Mouse (Mus musculus) lung, postnatal 0 days (tissue): ENCODE measurements around the gene Ybx2. TPM values are rescaled to one million over a fixed set of nuclear protein-coding genes. Genes with fewer than 3 reads are reported as not detected.
A peak's percentile ranks its signal among the peaks of the same experiment; 100 is the strongest.

ENCODE experiments used
- ATAC-seq: fragments of 200-750 bp; cut with Nextera tagmentation; 2 replicates; pipeline ENCODE4 v1.8.0; 2017; ENCODE audit warnings: moderate library complexity
- DNase-seq: peaks from one replicate; pipeline ENCODE4 v3.0.0-alpha.2; 2016; ENCODE audit warnings: low spot score
- H3K27ac ChIP-seq: fragments of 300-500 bp; sonication (generic); 2 replicates; pipeline ENCODE4 v1.5.1; 2014; ENCODE audit warnings: antibody characterized with exemption, mild to moderate bottlenecking, low read length, mixed read lengths
- H3K27me3 ChIP-seq: fragments of 300-500 bp; sonication (generic); replicated peaks from 2 replicates; pipeline ENCODE4 v1.6.1; 2014; ENCODE audit warnings: low read length, mixed read lengths; ENCODE audit not compliant: insufficient read depth
- H3K36me3 ChIP-seq: fragments of 300-500 bp; sonication (generic); 2 replicates; pipeline ENCODE4 v1.6.1; 2014; ENCODE audit warnings: low read length, mixed read lengths; ENCODE audit not compliant: insufficient read depth
- H3K4me1 ChIP-seq: fragments of 300-500 bp; sonication (generic); 2 replicates; pipeline ENCODE4 v1.6.1; 2014; ENCODE audit warnings: antibody characterized with exemption, low read depth, low read length, mixed read lengths; ENCODE audit not compliant: insufficient read depth
- H3K4me2 ChIP-seq: fragments of 300-500 bp; sonication (generic); replicated peaks from 2 replicates; pipeline ENCODE4 v1.6.1; 2014; ENCODE audit warnings: low read depth, mild to moderate bottlenecking, low read length, moderate library complexity, mixed read lengths
- H3K4me3 ChIP-seq: fragments of 300-500 bp; sonication (generic); 2 replicates; pipeline ENCODE4 v1.5.1; 2014; ENCODE audit warnings: low read depth, low read length
- H3K9ac ChIP-seq: fragments of 300-500 bp; sonication (generic); replicated peaks from 2 replicates; pipeline ENCODE4 v1.6.1; 2014; ENCODE audit warnings: low read depth, mild to moderate bottlenecking
- H3K9me3 ChIP-seq: fragments of 300-500 bp; sonication (generic); 2 replicates; pipeline ENCODE4 v1.6.1; 2016; ENCODE audit warnings: low read length, mixed read lengths
- CTCF ChIP-seq: IDR thresholded peaks from 2 replicates; pipeline ENCODE4 v1.5.1; 2016; ENCODE audit warnings: antibody characterized with exemption, mild to moderate bottlenecking
- EP300 ChIP-seq: IDR thresholded peaks from 2 replicates; pipeline ENCODE4 v1.6.1; 2016; ENCODE audit warnings: antibody characterized with exemption, mild to moderate bottlenecking, control low read depth
- WGBS: fragments of 180-500 bp; shearing (Covaris S2); extraction: QIAGEN DNeasy Blood & Tissue Kit; methylation state at CpG from one replicate; pipeline ENCODE4 v1.1.7; 2014; 5-methylcytosine and 5-hydroxymethylcytosine counted together
- polyA plus RNA-seq: library from polyadenylated mRNA; unstranded; fragments of >200 nt; fragmentation: Nextera tagmentation; extraction: Ambion mirVana; gene quantifications from 2 replicates; pipeline ENCODE4 v1.2.1, GENCODE M21; 2015

Ybx2 gene
- polyA plus RNA-seq, 1 experiment from 2014 or later = 1.1 TPM

GRCm38 (mm10) chr11:69917379-69917948 lies 18.1 kb upstream of the Ybx2 start:
- no peak overlapping the region for H3K4me3 ChIP-seq
- H3K4me1 ChIP-seq = peaks cover 16% of the 10 kb centered on the region; the same call in 1 of the 2 replicates
- no peak overlapping the region for H3K4me2 ChIP-seq
- ATAC-seq = no peak
- no peaks in the 10 kb centered on the region for H3K9me3 ChIP-seq
- WGBS = 82% methylated on average over 8 of the region's 8 CpGs
- no peak for DNase-seq
- H3K36me3 ChIP-seq = peaks cover 30% of the 10 kb centered on the region
- TF ChIP-seq EP300 (no peak), CTCF (no peak)
- H3K9ac ChIP-seq = no peak overlapping the region
- no peak overlapping the region for H3K27ac ChIP-seq
- no peaks in the 10 kb centered on the region for H3K27me3 ChIP-seq

GRCm38 (mm10) chr11:69918118-69918517 lies 17.5 kb upstream of the Ybx2 start:
- peaks cover 30% of the 10 kb centered on the region for H3K36me3 ChIP-seq
- H3K9me3 ChIP-seq = no peaks in the 10 kb centered on the region
- H3K4me3 ChIP-seq = no peak overlapping the region
- no peak overlapping the region for H3K4me2 ChIP-seq
- no peak overlapping the region for H3K9ac ChIP-seq
- ATAC-seq (no peak), DNase-seq (no peak)
- H3K27me3 ChIP-seq = no peaks in the 10 kb centered on the region
- H3K27ac ChIP-seq = no peak overlapping the region
- H3K4me1 ChIP-seq = peaks cover 16% of the 10 kb centered on the region; the same call in 1 of the 2 replicates
- 75% methylated on average over 5 of the region's 5 CpGs for WGBS
- TF ChIP-seq EP300 = no peak

- Histone ChIP-seq H3K4me3 (peak overlapping the region; percentile 92; the same call in 1 of the 2 replicates), H3K4me2 (peak overlapping the region; percentile 99), H3K9me3 (no peaks in the 10 kb centered on the region), H3K9ac (peak overlapping the region; percentile 89; the same call in 1 of the 2 replicates), H3K27ac (peak overlapping the region; percentile 96), H3K36me3 (peaks cover 30% of the 10 kb centered on the region), H3K4me1 (peaks cover 16% of the 10 kb centered on the region; the same call in 1 of the 2 replicates), H3K27me3 (no peaks in the 10 kb centered on the region)
- no peak for DNase-seq
- ATAC-seq = no peak
- 66% methylated on average over 9 of the region's 9 CpGs for WGBS
- TF ChIP-seq EP300 = no peak
- TF ChIP-seq CTCF = no peak
Measured at GRCm38 (mm10) chr11:69919053-69919452, 16.5 kb upstream of the Ybx2 start.

GRCm38 (mm10) chr11:69919661-69920265 lies 15.8 kb upstream of the Ybx2 start:
- Histone ChIP-seq H3K9me3 (no peaks in the 10 kb centered on the region), H3K4me3 (peak overlapping the region; percentile 92), H3K36me3 (peaks cover 30% of the 10 kb centered on the region), H3K9ac (peak overlapping the region; percentile 89), H3K27ac (peak overlapping the region; percentile 96), H3K27me3 (no peaks in the 10 kb centered on the region), H3K4me2 (peak overlapping the region; percentile 99), H3K4me1 (peaks cover 12% of the 10 kb centered on the region; the same call in 1 of the 2 replicates)
- DNase-seq (peak; percentile 94), ATAC-seq (peak; percentile 35)
- no peak for TF ChIP-seq CTCF
- TF ChIP-seq EP300 = no peak
- 2% methylated on average over 17 of the region's 17 CpGs for WGBS

- no peak for DNase-seq
- WGBS = under 1% methylated on average over 39 of the region's 65 CpGs
Measured at GRCm38 (mm10) chr11:69920266-69921031, 15.1 kb upstream of the Ybx2 start.

More at GRCm38 (mm10) chr11:69920266-69921031, 15.1 kb upstream of the Ybx2 start:
- Histone ChIP-seq H3K4me3 (peak overlapping the region; percentile 92), H3K27ac (peak overlapping the region; percentile 96), H3K4me1 (peaks cover 8% of the 10 kb centered on the region; the same call in 1 of the 2 replicates), H3K9me3 (no peaks in the 10 kb centered on the region), H3K4me2 (peak overlapping the region; percentile 99), H3K36me3 (peaks cover 26% of the 10 kb centered on the region), H3K27me3 (no peaks in the 10 kb centered on the region), H3K9ac (peak overlapping the region; percentile 89)
- TF ChIP-seq EP300 (no peak), CTCF (no peak)
- peak; percentile 16 for ATAC-seq
